Mouse (Mus musculus): Measurements from ENCODE around the gene Cdk2ap1.
A peak's percentile ranks its signal among the peaks of the same experiment; 100 is the strongest.

- peak; percentile 69 for TF ChIP-seq CTCF (IDR thresholded peaks at IDR 0.05)
- no peak for TF ChIP-seq POLR2A (IDR thresholded peaks at IDR 0.05; ENCODE audit: insufficient read depth, low read depth, low read length)
- no peak for TF ChIP-seq EP300 (IDR thresholded peaks at IDR 0.05; ENCODE audit: insufficient read depth, low read depth, low read length)
Measured at GRCm38 (mm10) chr5:124359641-124360040, 3.2 kb downstream of the Cdk2ap1 start.

All from heart, adult 2 months (tissue).